Mouse (Mus musculus) liver, embryonic 12.5 days (tissue): ENCODE data around the gene Adnp. TPM values are rescaled to one million over a fixed set of nuclear protein-coding genes. Genes with fewer than 3 reads are reported as not detected.

ENCODE experiments used
- ATAC-seq: fragments of 200-750 bp; cut with Nextera tagmentation; 2 replicates; pipeline ENCODE4 v1.8.0; 2017; ENCODE audit warnings: moderate number of reproducible peaks, mild to moderate bottlenecking, moderate library complexity
- H3K27ac ChIP-seq: fragments of 300-500 bp; sonication (generic); 2 replicates; pipeline ENCODE4 v1.5.1; 2016; ENCODE audit warnings: mild to moderate bottlenecking
- H3K27me3 ChIP-seq: fragments of 300-500 bp; sonication (generic); replicated peaks from 2 replicates; pipeline ENCODE4 v1.6.1; 2016; ENCODE audit warnings: mild to moderate bottlenecking, moderate library complexity
- H3K36me3 ChIP-seq: fragments of 300-500 bp; sonication (generic); 2 replicates; pipeline ENCODE4 v1.6.1; 2016; ENCODE audit warnings: mild to moderate bottlenecking, moderate library complexity
- H3K4me1 ChIP-seq: fragments of 300-500 bp; sonication (generic); 2 replicates; pipeline ENCODE4 v1.6.1; 2016
- H3K4me2 ChIP-seq: fragments of 300-500 bp; sonication (generic); 2 replicates; pipeline ENCODE4 v1.6.1; 2016; ENCODE audit warnings: mild to moderate bottlenecking, moderate library complexity
- H3K4me3 ChIP-seq: fragments of 300-500 bp; sonication (generic); 2 replicates; pipeline ENCODE4 v1.5.1; 2016; ENCODE audit warnings: mild to moderate bottlenecking, moderate library complexity
- H3K9ac ChIP-seq: fragments of 300-500 bp; sonication (generic); 2 replicates; pipeline ENCODE4 v1.6.1; 2016; ENCODE audit warnings: mild to moderate bottlenecking, moderate library complexity
- H3K9me3 ChIP-seq: fragments of 300-500 bp; sonication (generic); replicated peaks from 2 replicates; pipeline ENCODE4 v1.6.1; 2016; ENCODE audit warnings: mild to moderate bottlenecking, moderate library complexity
- WGBS: fragments of 180-500 bp; shearing (Covaris S2); methylation state at CpG from one replicate; pipeline ENCODE4 v1.1.7; 2016; ENCODE audit not compliant: insufficient replicate concordance; 5-methylcytosine and 5-hydroxymethylcytosine counted together
- polyA plus RNA-seq: library from polyadenylated mRNA; unstranded; fragments of >200 nt; fragmentation: Nextera tagmentation; extraction: Ambion mirVana; gene quantifications from 2 replicates; pipeline ENCODE4 v1.2.1, GENCODE M21; 2016

Gene Adnp
- polyA plus RNA-seq: 7.7 and 8.6 TPM in 2 replicates

DNA sequence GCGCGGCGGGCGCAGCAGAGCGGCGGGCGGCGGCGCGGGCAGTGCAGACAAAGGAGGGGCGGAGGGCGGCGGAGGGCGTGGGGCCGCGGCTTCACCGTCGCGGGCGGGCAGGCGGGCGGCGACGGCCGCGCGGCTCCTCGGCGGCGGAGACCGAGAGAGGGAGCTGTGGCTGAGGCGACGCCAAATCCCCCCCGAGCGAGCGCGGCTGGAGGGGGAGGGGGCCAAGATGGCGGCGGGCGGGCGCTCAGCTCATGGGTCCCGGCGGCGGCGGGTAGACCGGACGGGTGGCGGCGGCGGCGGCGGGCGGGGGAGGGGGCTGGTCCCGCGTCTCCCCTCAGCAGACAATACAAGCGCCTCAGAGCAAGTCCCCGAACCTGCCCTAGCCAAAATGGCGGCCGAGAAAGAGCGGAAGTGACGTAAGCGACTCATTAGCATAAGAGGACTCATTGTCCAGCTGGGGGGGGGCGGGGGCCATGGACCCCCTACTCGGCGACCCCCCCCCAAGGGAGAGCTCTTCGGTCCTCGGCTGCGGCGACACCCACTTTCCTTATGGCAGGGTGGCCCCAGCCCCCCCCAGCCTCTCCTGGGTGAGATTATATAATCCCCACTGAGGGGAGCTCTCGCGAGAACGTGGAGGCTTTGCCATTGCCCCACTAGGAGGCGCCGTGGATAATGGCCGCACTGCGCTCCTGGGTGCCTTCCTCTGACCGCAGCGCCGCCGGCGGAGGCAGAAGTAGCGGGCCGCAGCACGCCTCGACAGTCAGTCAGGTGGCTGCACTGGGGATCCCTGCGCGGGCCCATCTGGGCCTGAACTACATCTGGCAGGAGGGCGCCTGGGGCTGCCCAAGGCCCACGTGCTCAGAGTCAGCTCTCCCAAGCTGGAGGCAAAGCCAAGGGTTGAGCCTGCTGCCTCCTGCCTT is at the start of gene Adnp:
Adnp (minus strand) TSS at position 388 of the 920 bp plus-strand sequence.
- no peaks in the 10 kb centered on the region for H3K9me3 ChIP-seq
- peaks cover 67% of the 10 kb centered on the region for H3K36me3 ChIP-seq
- H3K27ac ChIP-seq: peak within 1 kb of the TSS; percentile 98
- peak within 1 kb of the TSS; percentile 99 for H3K9ac ChIP-seq
- peak within 1 kb of the TSS; percentile 83 for H3K4me2 ChIP-seq
- peak; percentile 89 for ATAC-seq
- peak within 1 kb of the TSS; percentile 98 for H3K4me3 ChIP-seq
- peaks cover 47% of the 10 kb centered on the region for H3K4me1 ChIP-seq
- WGBS: under 1% methylated on average over 72 of the region's 89 CpGs
- H3K27me3 ChIP-seq: no peaks in the 10 kb centered on the region

DNA sequence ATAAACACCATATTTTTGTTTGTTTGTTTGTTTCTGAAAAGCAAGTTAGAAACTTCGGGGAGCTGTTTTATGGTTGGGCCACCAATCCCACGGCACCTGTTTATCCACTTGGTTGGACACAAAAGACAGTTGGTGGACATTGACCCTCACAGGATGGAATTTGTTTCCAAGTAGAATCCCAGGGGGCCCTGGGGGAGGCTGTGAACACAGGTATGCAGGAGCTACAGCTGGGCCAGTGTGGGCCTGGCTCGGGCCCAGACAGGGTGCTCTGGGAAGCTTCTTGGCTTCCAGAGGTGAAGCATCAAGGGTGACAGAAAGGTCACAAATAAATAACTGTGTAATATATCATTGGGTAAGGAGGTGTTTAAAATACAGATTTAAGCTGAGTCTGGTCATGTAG is 49.6 kb upstream of the Adnp start:
- no peak overlapping the region for H3K9ac ChIP-seq
- no peaks in the 10 kb centered on the region for H3K9me3 ChIP-seq
- no peaks in the 10 kb centered on the region for H3K4me1 ChIP-seq
- H3K36me3 ChIP-seq: no peaks in the 10 kb centered on the region
- no peak overlapping the region for H3K4me2 ChIP-seq
- no peak overlapping the region for H3K4me3 ChIP-seq
- peaks cover 63% of the 10 kb centered on the region for H3K27me3 ChIP-seq
- 69% methylated on average over 3 of the region's 3 CpGs for WGBS
- ATAC-seq: no peak
- no peak overlapping the region for H3K27ac ChIP-seq

DNA sequence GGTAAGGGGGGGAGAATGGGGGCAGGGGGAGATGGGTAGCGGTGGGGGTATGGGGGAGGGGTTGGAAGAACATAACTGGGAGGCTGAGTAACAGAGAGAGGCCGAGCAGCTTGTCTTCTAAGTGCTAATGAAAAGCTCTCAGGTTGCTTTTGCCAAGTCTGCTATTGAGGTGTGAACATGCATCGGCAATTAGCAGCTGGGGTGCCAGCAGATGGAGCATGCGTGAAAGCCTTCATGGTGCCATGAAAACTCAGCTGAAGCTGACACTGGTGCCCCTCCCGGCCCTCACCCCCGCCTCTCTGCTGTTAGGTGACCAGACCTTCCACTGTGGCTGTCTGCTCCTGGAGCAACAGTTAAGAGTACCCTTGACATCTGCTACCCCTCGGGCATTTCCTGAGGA is 46.9 kb upstream of the Adnp start:
- Histone ChIP-seq H3K9ac (no peak overlapping the region), H3K27me3 (peaks cover 57% of the 10 kb centered on the region), H3K4me2 (no peak overlapping the region), H3K4me1 (no peaks in the 10 kb centered on the region), H3K27ac (no peak overlapping the region), H3K9me3 (no peaks in the 10 kb centered on the region), H3K36me3 (no peaks in the 10 kb centered on the region), H3K4me3 (no peak overlapping the region)
- 11% methylated on average over 7 of the region's 7 CpGs for WGBS
- no peak for ATAC-seq

DNA sequence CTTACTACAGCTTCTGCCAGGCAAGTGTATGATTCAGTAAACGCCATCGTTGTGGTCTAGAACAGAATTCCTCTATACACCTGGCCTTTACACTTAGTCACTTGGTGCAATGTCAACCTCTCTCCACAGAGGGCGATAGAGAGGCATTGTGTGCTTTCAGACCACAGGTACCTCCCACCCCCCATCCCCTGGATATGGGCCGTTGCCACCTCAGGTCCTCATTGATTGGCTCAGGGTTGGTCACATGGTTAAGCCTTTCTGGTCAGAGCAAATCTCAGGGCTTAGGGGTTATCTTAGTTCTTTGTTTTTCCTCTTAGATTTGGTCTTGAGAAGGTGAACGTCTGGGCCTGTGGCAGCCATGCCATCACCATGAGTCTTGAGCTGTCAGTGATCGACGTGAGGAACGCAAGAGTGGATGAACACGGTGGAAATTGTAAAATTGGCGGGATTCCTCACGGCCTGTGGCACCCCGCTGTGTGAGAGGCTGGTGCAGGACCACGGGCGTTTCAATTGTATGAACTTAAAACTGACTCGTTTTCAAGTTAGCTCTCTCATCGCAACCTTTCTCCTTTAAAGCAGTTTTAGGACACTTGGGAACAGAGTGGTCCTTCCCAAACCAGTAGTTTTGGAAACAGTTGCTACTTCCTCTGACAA is 45.9 kb upstream of the Adnp start:
- no peak for ATAC-seq
- Histone ChIP-seq H3K4me1 (no peaks in the 10 kb centered on the region), H3K9ac (no peak overlapping the region), H3K27me3 (peaks cover 56% of the 10 kb centered on the region), H3K36me3 (no peaks in the 10 kb centered on the region), H3K4me2 (no peak overlapping the region), H3K4me3 (no peak overlapping the region), H3K9me3 (no peaks in the 10 kb centered on the region), H3K27ac (no peak overlapping the region)
- WGBS: 11% methylated on average over 16 of the region's 16 CpGs

DNA sequence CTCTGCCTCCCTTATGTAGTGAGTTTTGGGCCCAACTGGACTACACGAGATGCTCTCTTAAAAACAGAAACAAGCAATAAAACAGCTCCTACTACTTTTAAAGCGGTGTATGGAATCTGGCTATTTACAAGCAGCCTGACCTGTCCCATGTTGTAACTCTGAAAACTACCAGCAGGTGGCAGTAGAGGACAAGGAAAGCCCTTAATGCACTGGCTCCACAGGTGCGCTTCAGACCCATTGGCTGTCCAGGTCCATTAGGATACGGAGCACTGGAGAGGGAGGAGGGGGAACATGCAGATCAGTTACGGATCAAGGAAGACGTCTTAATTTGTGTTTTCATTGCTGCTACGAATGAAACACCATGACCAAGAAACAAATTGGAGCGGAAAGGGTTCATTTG is 43.4 kb upstream of the Adnp start:
- no peaks in the 10 kb centered on the region for H3K4me1 ChIP-seq
- no peak overlapping the region for H3K9ac ChIP-seq
- peak; percentile 44; the same call in 1 of the 2 replicates for ATAC-seq
- peaks cover 62% of the 10 kb centered on the region for H3K27me3 ChIP-seq
- H3K9me3 ChIP-seq: no peaks in the 10 kb centered on the region
- H3K27ac ChIP-seq: no peak overlapping the region
- no peak overlapping the region for H3K4me2 ChIP-seq
- WGBS: 13% methylated on average over 8 of the region's 8 CpGs
- no peaks in the 10 kb centered on the region for H3K36me3 ChIP-seq
- no peak overlapping the region for H3K4me3 ChIP-seq

DNA sequence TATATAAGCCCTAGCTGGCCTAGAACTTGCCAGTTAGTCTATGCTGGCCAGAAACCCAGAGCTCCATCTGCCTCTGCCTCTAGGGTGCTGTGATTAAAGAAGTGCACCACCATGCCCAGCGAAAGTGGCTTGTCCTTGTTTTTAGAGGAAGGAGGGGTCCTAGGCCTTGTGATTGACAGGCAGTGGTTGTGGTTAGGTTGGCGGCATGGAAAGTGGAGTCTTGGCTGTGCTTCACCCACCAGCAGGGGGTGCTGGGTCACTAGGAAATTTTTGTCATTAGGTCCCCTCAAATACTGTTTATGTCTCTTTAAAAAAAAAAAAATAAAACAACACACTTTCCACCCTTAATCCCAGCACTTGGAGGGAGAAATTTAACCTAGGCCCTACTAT is 41.9 kb upstream of the Adnp start:
- Histone ChIP-seq H3K36me3 (no peaks in the 10 kb centered on the region), H3K4me2 (no peak overlapping the region), H3K4me1 (no peaks in the 10 kb centered on the region), H3K9me3 (no peaks in the 10 kb centered on the region), H3K4me3 (no peak overlapping the region), H3K27me3 (peaks cover 54% of the 10 kb centered on the region), H3K9ac (no peak overlapping the region), H3K27ac (no peak overlapping the region)
- 11% methylated on average over 2 of the region's 2 CpGs for WGBS
- ATAC-seq: no peak

DNA sequence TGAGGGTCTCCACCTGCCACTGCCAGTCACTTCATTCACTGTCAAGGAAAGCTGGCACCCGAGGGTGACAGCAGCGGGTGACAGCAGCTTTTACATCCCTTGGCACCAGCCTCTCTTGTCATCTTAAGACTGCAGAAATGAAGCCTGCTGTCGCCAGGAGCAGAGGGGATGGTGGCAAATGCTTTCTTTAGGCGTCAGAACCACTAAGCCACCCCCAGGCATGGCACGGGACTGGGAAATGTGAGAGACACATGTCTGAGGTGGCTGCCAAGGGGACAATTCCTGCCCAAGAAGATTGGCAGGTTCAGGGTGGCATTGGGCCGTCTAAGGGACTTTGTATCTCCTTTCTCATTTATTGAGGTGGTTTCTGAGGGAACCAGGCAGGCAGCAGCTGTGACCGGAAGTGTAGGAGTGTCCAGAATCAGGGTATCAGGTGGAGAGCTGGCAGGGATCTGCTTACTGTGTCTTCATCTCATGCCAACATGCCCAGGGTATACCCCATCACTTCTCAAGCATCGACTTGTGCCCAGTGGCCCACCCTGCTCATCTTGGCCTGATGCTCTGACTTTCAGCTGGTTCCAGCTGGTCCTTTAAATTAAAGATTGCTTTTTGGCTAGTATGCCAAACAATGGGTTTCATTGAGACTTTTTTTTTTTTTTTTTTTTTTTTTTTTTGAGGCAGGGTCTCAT is 41.4 kb upstream of the Adnp start:
- ATAC-seq: no peak
- 56% methylated on average over 8 of the region's 8 CpGs for WGBS
- Histone ChIP-seq H3K36me3 (no peaks in the 10 kb centered on the region), H3K9me3 (no peaks in the 10 kb centered on the region), H3K4me1 (no peaks in the 10 kb centered on the region), H3K9ac (no peak overlapping the region), H3K27ac (no peak overlapping the region), H3K4me3 (no peak overlapping the region), H3K4me2 (no peak overlapping the region), H3K27me3 (peaks cover 51% of the 10 kb centered on the region)

DNA sequence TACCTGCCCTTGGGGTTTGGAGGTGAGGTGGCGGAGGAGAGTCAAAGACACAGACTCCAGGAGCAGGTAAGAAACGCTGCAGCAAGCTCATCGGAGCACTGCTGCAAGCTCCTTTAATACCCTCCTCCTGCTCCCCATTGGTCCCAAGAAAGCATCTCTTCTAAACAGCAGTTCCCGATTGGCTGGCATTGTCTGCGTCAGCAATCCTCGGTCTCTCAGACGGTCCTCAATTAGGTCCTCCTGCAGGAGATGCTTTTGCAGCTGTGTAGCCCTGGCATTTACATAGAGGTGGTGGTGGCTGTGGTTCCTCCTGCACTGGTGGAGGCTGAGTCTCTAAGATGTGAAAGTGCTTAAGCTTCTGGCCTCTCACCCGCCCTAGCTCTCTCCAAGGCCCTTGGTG is 38.7 kb upstream of the Adnp start:
- Histone ChIP-seq H3K27ac (no peak overlapping the region), H3K4me3 (no peak overlapping the region), H3K4me2 (no peak overlapping the region), H3K4me1 (no peaks in the 10 kb centered on the region), H3K36me3 (no peaks in the 10 kb centered on the region), H3K27me3 (peaks cover 25% of the 10 kb centered on the region), H3K9me3 (no peaks in the 10 kb centered on the region), H3K9ac (no peak overlapping the region)
- 36% methylated on average over 8 of the region's 8 CpGs for WGBS
- no peak for ATAC-seq

DNA sequence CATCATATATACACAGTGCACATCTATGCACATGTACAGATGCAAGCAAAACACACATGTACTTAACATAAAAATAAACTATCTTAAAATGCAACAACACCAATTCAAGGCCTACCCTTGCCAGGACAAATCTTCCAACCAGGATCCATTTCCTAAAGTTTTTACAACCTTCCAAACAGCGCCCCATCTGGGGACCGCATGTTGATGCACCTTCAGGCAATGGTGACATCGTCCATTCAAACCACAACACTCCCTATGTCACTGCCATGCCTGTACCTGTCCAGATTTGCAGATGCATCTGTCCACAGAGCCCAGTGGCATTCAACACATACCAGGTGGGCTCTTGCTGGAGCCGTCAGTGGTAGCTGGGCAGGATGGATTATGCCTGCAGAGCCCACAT is 36.4 kb upstream of the Adnp start:
- Histone ChIP-seq H3K4me1 (no peaks in the 10 kb centered on the region), H3K4me3 (no peak overlapping the region), H3K36me3 (no peaks in the 10 kb centered on the region), H3K9ac (no peak overlapping the region), H3K9me3 (no peaks in the 10 kb centered on the region; the same call in 1 of the 2 replicates), H3K4me2 (no peak overlapping the region), H3K27ac (no peak overlapping the region), H3K27me3 (peaks cover 32% of the 10 kb centered on the region)
- ATAC-seq: no peak
- WGBS: 57% methylated on average over 4 of the region's 4 CpGs

DNA sequence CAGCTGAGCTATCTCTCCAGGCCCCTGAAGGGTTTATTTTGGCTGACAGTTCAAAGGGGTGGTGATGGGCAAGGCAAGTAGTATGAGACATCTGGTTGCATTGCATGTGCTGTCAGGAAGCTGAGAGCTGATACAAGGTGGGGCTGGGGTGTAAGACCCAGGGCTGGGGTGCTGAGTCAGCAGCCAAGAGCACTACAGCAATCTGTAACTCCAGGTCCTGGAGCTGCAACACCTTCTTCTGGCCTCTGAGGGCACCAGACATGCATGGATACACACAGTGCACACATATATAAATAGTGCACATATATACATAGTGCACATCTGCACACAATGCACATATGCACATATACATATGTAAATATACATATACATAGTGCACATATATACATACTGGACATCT is 35.9 kb upstream of the Adnp start:
- ATAC-seq: peak; percentile 59; the same call in 1 of the 2 replicates
- no peak overlapping the region for H3K9ac ChIP-seq
- H3K4me3 ChIP-seq: no peak overlapping the region

DNA sequence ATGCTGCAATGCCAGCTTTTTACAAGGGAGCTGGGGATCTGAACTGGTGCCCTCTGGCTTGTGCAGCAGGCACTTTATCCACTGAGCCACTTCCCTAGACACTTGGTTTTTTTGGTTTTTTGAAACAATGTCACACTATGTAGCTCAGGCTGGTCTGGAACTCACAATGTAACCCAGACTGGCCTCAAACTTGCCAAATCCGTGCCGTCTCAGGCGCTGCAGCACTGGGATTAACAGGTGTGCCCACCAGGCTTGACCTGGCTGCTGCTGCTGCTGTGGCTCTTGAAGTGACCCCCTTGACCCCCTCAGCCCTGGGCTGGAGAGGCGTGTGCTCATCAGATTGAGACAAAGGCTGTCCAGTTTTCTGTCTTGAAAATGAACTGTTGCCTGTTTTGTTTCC is 31.4 kb upstream of the Adnp start:
- Histone ChIP-seq H3K4me3 (no peak overlapping the region), H3K4me1 (no peaks in the 10 kb centered on the region), H3K27ac (no peak overlapping the region), H3K9ac (no peak overlapping the region), H3K36me3 (peaks cover 10% of the 10 kb centered on the region), H3K27me3 (peaks cover 11% of the 10 kb centered on the region; the same call in 1 of the 2 replicates), H3K4me2 (no peak overlapping the region), H3K9me3 (no peaks in the 10 kb centered on the region; the same call in 1 of the 2 replicates)
- WGBS: 65% methylated on average over 4 of the region's 4 CpGs
- no peak for ATAC-seq

More for the DNA sequence above, 35.9 kb upstream of the Adnp start:
- Histone ChIP-seq H3K4me2 (no peak overlapping the region), H3K36me3 (no peaks in the 10 kb centered on the region), H3K27ac (no peak overlapping the region), H3K27me3 (peaks cover 32% of the 10 kb centered on the region), H3K9me3 (no peaks in the 10 kb centered on the region; the same call in 1 of the 2 replicates), H3K4me1 (no peaks in the 10 kb centered on the region)

DNA sequence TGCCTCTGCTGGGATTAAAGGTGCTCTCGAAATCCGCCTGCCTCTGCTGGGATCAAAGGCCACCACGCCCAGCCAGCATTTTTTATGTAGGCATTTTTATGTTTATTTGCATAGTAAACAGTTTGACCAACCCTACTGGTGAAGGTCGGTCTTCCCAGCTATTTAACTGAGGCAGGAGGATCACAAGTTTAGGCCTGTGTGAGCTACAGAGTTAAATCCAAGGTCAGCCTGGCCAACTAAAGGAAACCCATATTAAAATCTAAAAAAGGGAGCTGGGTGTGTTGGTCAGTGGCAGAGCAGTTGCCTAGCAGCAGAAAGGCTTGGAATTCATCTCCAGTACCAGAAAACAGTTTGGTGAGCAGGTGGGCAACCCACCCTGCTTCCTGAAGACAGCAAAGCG is 26.4 kb upstream of the Adnp start:
- Histone ChIP-seq H3K27ac (no peak overlapping the region), H3K36me3 (peaks cover 30% of the 10 kb centered on the region), H3K9me3 (no peaks in the 10 kb centered on the region), H3K4me2 (no peak overlapping the region), H3K27me3 (no peaks in the 10 kb centered on the region), H3K9ac (no peak overlapping the region), H3K4me3 (no peak overlapping the region), H3K4me1 (peaks cover 34% of the 10 kb centered on the region)
- no peak for ATAC-seq
- 82% methylated on average over 5 of the region's 5 CpGs for WGBS
